Mouse (Mus musculus) gastrocnemius, adult 18-20 months (tissue): Measurements from ENCODE around the gene Hipk2. TPM values are rescaled to one million over a fixed set of nuclear protein-coding genes. Genes with fewer than 3 reads are reported as not detected.
A peak's percentile ranks its signal among the peaks of the same experiment; 100 is the strongest.
"Not testable (repeated sequence)": the region's sequence is repeated elsewhere in the genome, so short reads cannot be mapped to it uniquely, and the experiment has no call there.

Experiments
- DNase-seq: peaks from one replicate; pipeline ENCODE4 v3.0.0; 2021; ENCODE audit warnings: low spot score
- total RNA-seq, 2 experiments: library from RNA; stranded (reverse); gene quantifications; 2 replicates each; pipeline ENCODE4 v1.2.3; 2021

Gene Hipk2
- total RNA-seq, 2 experiments from 2014 or later, result 74.6 to 99.1 TPM

- DNase-seq, result no peak
These were observed 171.5 kb downstream of the Hipk2 start for GRCm38 (mm10) chr6:38704264-38704984.

GRCm38 (mm10) chr6:38703526-38703925 lies 172.4 kb downstream of the Hipk2 start:
- no peak for DNase-seq

- DNase-seq, result peak; percentile 40
These were observed 173.1 kb downstream of the Hipk2 start for GRCm38 (mm10) chr6:38702810-38703399.

- no peak for DNase-seq
These were observed 174.5 kb downstream of the Hipk2 start for GRCm38 (mm10) chr6:38701421-38701820.

- DNase-seq, result no peak
These were observed 177.6 kb downstream of the Hipk2 start for GRCm38 (mm10) chr6:38698233-38698889.

GRCm38 (mm10) chr6:38696570-38696969 lies 179.4 kb downstream of the Hipk2 start:
- no peak for DNase-seq

- DNase-seq, result peak; percentile 79
These were observed 180.4 kb downstream of the Hipk2 start for GRCm38 (mm10) chr6:38695380-38696054.

- DNase-seq, result no peak
These were observed 183.4 kb downstream of the Hipk2 start for GRCm38 (mm10) chr6:38692556-38692955.

GRCm38 (mm10) chr6:38691052-38691451 lies 184.9 kb downstream of the Hipk2 start:
- no peak for DNase-seq

GRCm38 (mm10) chr6:38690615-38691014 lies 185.3 kb downstream of the Hipk2 start:
- DNase-seq, result no peak

GRCm38 (mm10) chr6:38688841-38689240 lies 187.1 kb downstream of the Hipk2 start:
- no peak for DNase-seq

GRCm38 (mm10) chr6:38687216-38687615 lies 188.7 kb downstream of the Hipk2 start:
- no peak for DNase-seq

- DNase-seq, result no peak
These were observed 193.4 kb downstream of the Hipk2 start for GRCm38 (mm10) chr6:38682532-38682931.

GRCm38 (mm10) chr6:38677629-38678028 lies 198.3 kb downstream of the Hipk2 start:
- no peak for DNase-seq

- DNase-seq, result no peak
These were observed 199.2 kb downstream of the Hipk2 start for GRCm38 (mm10) chr6:38676723-38677122.

GRCm38 (mm10) chr6:38676217-38676616 lies 199.7 kb downstream of the Hipk2 start:
- DNase-seq, result no peak

- no peak for DNase-seq
These were observed 204.0 kb downstream of the Hipk2 start for GRCm38 (mm10) chr6:38672011-38672410.

GRCm38 (mm10) chr6:38671270-38671669 lies 204.7 kb downstream of the Hipk2 start:
- no peak for DNase-seq

GRCm38 (mm10) chr6:38670488-38670887 lies 205.5 kb downstream of the Hipk2 start:
- not testable (repeated sequence) for DNase-seq

GRCm38 (mm10) chr6:38669580-38669979 lies 206.4 kb downstream of the Hipk2 start:
- DNase-seq, result no peak

GRCm38 (mm10) chr6:38662714-38663615 lies 213.0 kb downstream of the Hipk2 start, which contains the start of gene Clec2l:
Gene Clec2l (plus strand): TSS chr6:38663069.
- DNase-seq, result no peak
